Mouse (Mus musculus): ENCODE results near the gene Gm11487. TPM values are rescaled to one million over a fixed set of nuclear protein-coding genes. Genes with fewer than 3 reads are reported as not detected.
"Not testable (repeated sequence)": the region's sequence is repeated elsewhere in the genome, so short reads cannot be mapped to it uniquely, and the experiment has no call there.

Gene Gm11487
- not detected for total RNA-seq (2021)

- DNase-seq (ENCODE audit: extremely low spot score in 1 of 2, low spot score in 2 of 2); intact Hi-C loops (cut with DNase I): not testable (repeated sequence)
Measured at GRCm38 (mm10) chr4:73404972-73405371, at the start of gene Gm11487. Gene Gm11487 (minus strand): TSS chr4:73405072.

DNA sequence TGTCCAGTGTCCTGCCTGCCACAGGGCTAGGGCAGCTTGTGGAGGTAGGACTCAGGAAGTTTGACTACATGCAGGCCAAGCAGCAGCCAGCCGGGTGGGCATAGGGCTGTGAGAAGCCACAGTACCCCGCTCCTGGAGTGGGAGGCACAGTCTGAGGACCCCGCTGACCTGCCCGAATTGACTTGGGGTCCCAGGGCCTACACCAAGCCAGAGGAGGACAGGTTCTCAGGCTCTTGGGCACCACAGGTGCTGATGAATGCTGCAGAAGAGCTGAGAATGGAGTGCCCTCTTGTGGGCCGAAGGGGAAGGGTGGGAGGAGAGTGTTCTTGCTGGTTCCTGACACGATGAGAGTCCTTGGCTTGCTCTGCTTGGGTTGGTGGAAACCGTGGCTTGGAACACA is 39.8 kb upstream of the Gm11487 start:
- DNase-seq (ENCODE audit: extremely low spot score in 1 of 2, low spot score in 2 of 2) = peak in 1 of 2 experiments; percentile 18
- intact Hi-C loops (cut with DNase I) = no loop called here

DNA sequence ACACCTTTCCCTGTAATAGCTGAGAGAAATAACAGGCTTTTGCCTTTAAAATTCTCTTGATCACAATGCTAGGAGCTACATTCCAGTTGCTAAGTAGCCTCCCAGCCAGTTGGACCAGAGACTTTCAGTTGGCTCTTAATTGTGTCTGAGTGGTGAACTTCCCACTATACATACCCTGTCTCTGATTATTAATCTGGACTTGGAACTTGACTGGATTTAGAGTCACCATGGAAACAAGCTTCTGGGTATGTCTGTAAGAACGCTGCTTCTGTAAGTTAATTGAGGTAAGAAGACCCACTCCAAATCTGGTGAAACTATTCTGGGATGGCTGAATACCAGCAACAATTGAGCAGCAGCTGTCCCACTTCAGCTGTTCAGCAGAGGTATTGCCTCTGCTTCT is 37.7 kb upstream of the Gm11487 start:
- DNase-seq (ENCODE audit: extremely low spot score in 1 of 2, low spot score in 2 of 2) = peak in 1 of 2 experiments; percentile 3

GRCm38 (mm10) chr4:73425903-73426302 is 21.0 kb upstream of the Gm11487 start:
- intact Hi-C loops (cut with DNase I) = no loop called here
- DNase-seq (ENCODE audit: extremely low spot score in 1 of 2, low spot score in 2 of 2) = no peak

More for the DNA sequence above, 37.7 kb upstream of the Gm11487 start:
- intact Hi-C loops (cut with DNase I) = no loop called here

DNA sequence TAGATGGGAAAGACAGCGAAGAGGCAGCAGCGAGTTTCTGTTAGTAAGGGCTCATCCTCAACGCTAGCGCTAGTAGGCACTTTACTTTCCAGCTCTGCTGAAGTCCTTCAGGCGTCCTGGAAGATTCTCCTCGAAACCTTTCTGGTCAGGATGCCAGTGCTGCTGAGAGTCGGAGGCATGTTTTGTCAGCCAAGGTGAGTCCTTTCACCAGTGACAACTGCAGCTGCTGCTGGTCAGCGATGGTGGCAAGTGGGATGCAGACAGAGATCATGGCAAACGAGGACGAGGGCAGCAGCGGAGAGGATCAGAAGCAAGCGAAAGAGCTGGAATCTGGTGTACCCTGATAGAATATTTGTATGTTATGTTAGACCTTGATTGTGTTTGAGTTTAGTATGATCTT is 18.2 kb upstream of the Gm11487 start:
- DNase-seq (ENCODE audit: extremely low spot score in 1 of 2, low spot score in 2 of 2) = no peak
- intact Hi-C loops (cut with DNase I) = no loop called here

GRCm38 (mm10) chr4:73366534-73366933 is 38.3 kb downstream of the Gm11487 start:
- intact Hi-C loops (cut with DNase I) = no loop called here
- DNase-seq (ENCODE audit: extremely low spot score in 1 of 2, low spot score in 2 of 2) = no peak

Other genes with a start within 250 kb of the Gm11487 start
- not detected for gene Gm11238, start 202.8 kb upstream of the Gm11487 start, total RNA-seq (2021)
- not detected for gene Gm11237, start 217.9 kb upstream of the Gm11487 start, total RNA-seq (2021)
- not detected for gene Gm11236, start 233.0 kb upstream of the Gm11487 start, total RNA-seq (2021)